Mouse (Mus musculus) heart, embryonic 12.5 days (tissue): ENCODE results near the gene Pradc1. TPM values are rescaled to one million over a fixed set of nuclear protein-coding genes. Genes with fewer than 3 reads are reported as not detected.

Source experiments
- ATAC-seq: fragments of 200-750 bp; cut with Nextera tagmentation; 2 replicates; pipeline ENCODE4 v1.8.0; 2017; ENCODE audit warnings: moderate TSS enrichment, moderate library complexity; ENCODE audit not compliant: insufficient number of reproducible peaks, low FRiP score
- H3K27ac ChIP-seq: fragments of 300-500 bp; sonication (generic); 2 replicates; pipeline ENCODE4 v1.5.1; 2016; ENCODE audit warnings: mild to moderate bottlenecking, moderate library complexity; ENCODE audit not compliant: poor library complexity, severe bottlenecking
- H3K27me3 ChIP-seq: fragments of 300-500 bp; sonication (generic); replicated peaks from 2 replicates; pipeline ENCODE4 v1.6.1; 2016; ENCODE audit warnings: mild to moderate bottlenecking, moderate library complexity
- H3K36me3 ChIP-seq: fragments of 300-500 bp; sonication (generic); 2 replicates; pipeline ENCODE4 v1.6.1; 2016; ENCODE audit warnings: mild to moderate bottlenecking, moderate library complexity
- H3K4me1 ChIP-seq: fragments of 300-500 bp; sonication (generic); replicated peaks from 2 replicates; pipeline ENCODE4 v1.6.1; 2016; ENCODE audit warnings: mild to moderate bottlenecking
- H3K4me2 ChIP-seq: fragments of 300-500 bp; sonication (generic); 2 replicates; pipeline ENCODE4 v1.6.1; 2016; ENCODE audit warnings: mild to moderate bottlenecking, moderate library complexity
- H3K4me3 ChIP-seq: fragments of 300-500 bp; sonication (generic); 2 replicates; pipeline ENCODE4 v1.5.1; 2016; ENCODE audit warnings: mild to moderate bottlenecking
- H3K9ac ChIP-seq: fragments of 300-500 bp; sonication (generic); 2 replicates; pipeline ENCODE4 v1.6.1; 2016; ENCODE audit warnings: mild to moderate bottlenecking, moderate library complexity
- H3K9me3 ChIP-seq: fragments of 300-500 bp; sonication (generic); replicated peaks from 2 replicates; pipeline ENCODE4 v1.6.1; 2016; ENCODE audit warnings: mild to moderate bottlenecking, moderate library complexity
- WGBS: fragments of 180-500 bp; shearing (Covaris S2); methylation state at CpG from one replicate; pipeline ENCODE4 v1.1.7; 2016; 5-methylcytosine and 5-hydroxymethylcytosine counted together
- polyA plus RNA-seq: library from polyadenylated mRNA; unstranded; fragments of >200 nt; fragmentation: Nextera tagmentation; extraction: Ambion mirVana; gene quantifications from 2 replicates; pipeline ENCODE4 v1.2.1, GENCODE M21; 2016

Gene Pradc1
- polyA plus RNA-seq, 1 experiment from 2014 or later, result 37.1 TPM

- Histone ChIP-seq H3K27ac (no peak within 1 kb of the TSS), H3K9me3 (no peaks in the 10 kb centered on the region), H3K4me3 (peak within 1 kb of the TSS; percentile 88), H3K4me1 (0 out of 2 replicates have a peak, but pooled peaks cover 12% of the 10 kb centered on the region), H3K4me2 (peak within 1 kb of the TSS; percentile 79), H3K27me3 (peaks cover 17% of the 10 kb centered on the region), H3K9ac (peak within 1 kb of the TSS; percentile 89), H3K36me3 (no peaks in the 10 kb centered on the region)
- ATAC-seq, result peak; percentile 90
- under 1% methylated on average over 39 of the region's 39 CpGs for WGBS
Measured at GRCm38 (mm10) chr6:85431842-85432431, 19.8 kb downstream of the Pradc1 start, which contains the start of gene Smyd5. Gene Smyd5 (plus strand): TSS chr6:85431989.

GRCm38 (mm10) chr6:85431274-85431841 lies 20.4 kb downstream of the Pradc1 start:
- H3K4me3 ChIP-seq, result peak overlapping the region; percentile 88
- no peaks in the 10 kb centered on the region for H3K9me3 ChIP-seq
- H3K4me2 ChIP-seq, result peak overlapping the region; percentile 79
- H3K27me3 ChIP-seq, result peaks cover 21% of the 10 kb centered on the region
- 0 out of 2 replicates have a peak, but pooled peaks have one; percentile 33 for ATAC-seq
- H3K27ac ChIP-seq, result no peak overlapping the region
- H3K4me1 ChIP-seq, result 0 out of 2 replicates have a peak, but pooled peaks cover 10% of the 10 kb centered on the region
- no peaks in the 10 kb centered on the region for H3K36me3 ChIP-seq
- peak overlapping the region; percentile 89 for H3K9ac ChIP-seq
- WGBS, result 48% methylated on average over 8 of the region's 8 CpGs

GRCm38 (mm10) chr6:85423836-85424379 lies 27.9 kb downstream of the Pradc1 start, which contains the start of gene Noto:
Gene Noto (plus strand): TSS chr6:85423886.
- peak within 1 kb of the TSS; percentile 52 for H3K4me2 ChIP-seq

DNA sequence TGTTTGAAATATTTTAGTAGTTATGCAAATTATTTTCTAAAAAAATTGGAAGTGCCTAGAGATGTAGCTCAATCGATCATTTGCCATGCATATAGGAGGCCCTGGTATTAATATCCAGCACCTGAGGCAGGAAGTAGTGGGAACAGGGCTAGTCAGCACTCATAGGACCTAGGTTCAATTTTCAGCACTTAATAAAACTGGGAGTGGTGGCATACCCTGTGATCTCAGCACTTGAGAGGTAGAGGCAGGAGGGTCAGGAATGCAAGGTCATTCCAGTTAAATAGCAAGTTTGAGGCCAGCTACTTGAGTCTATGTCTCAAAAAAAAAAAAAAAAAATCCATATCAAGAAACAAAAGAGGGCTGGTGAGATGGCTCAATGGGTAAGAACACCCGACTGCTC lies 32.6 kb downstream of the Pradc1 start:
- Histone ChIP-seq H3K4me2 (no peak overlapping the region), H3K36me3 (no peaks in the 10 kb centered on the region), H3K4me1 (peaks cover 7% of the 10 kb centered on the region; the same call in 1 of the 2 replicates), H3K27me3 (peaks cover 50% of the 10 kb centered on the region), H3K9me3 (no peaks in the 10 kb centered on the region), H3K4me3 (no peak overlapping the region), H3K9ac (no peak overlapping the region), H3K27ac (no peak overlapping the region)
- no peak for ATAC-seq
- WGBS, result 85% methylated on average over 2 of the region's 2 CpGs

More at GRCm38 (mm10) chr6:85423836-85424379, 27.9 kb downstream of the Pradc1 start, which contains the start of gene Noto:
- H3K36me3 ChIP-seq, result no peaks in the 10 kb centered on the region
- H3K9me3 ChIP-seq, result no peaks in the 10 kb centered on the region
- H3K4me3 ChIP-seq, result peak within 1 kb of the TSS; percentile 19
- no peak within 1 kb of the TSS for H3K9ac ChIP-seq
- peaks cover 8% of the 10 kb centered on the region; the same call in 1 of the 2 replicates for H3K4me1 ChIP-seq
- 12% methylated on average over 28 of the region's 28 CpGs for WGBS
- ATAC-seq, result no peak
- H3K27me3 ChIP-seq, result peaks cover 64% of the 10 kb centered on the region
- H3K27ac ChIP-seq, result no peak within 1 kb of the TSS

- Histone ChIP-seq H3K9ac (no peak overlapping the region), H3K27me3 (peaks cover 30% of the 10 kb centered on the region)
Measured at GRCm38 (mm10) chr6:85415829-85416228, 35.9 kb downstream of the Pradc1 start.

DNA sequence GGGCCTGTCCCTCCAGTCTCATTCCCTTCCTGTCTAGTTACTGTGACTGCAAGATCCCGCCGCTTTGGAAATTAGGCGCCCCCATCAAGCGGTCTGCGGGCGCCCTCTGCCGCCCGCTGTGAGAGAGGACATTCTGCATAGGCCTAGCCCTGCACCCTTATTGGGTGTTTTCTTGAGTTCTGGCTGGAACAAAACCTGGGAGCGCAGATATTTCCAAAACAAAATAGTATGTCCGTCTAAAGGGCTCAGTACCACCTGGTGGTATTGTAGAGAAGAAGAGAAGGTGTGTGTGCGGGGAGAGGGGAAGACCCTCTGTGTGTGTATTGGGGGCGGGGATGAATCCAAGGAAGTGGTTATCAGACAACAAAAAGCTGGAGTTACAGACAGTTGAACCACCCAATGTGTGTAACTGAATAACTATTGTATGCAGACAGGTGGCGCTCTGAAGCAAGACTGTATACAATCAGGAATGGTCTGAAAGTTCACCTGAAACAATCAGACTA lies 40.9 kb downstream of the Pradc1 start:
- H3K27me3 ChIP-seq, result peaks cover 65% of the 10 kb centered on the region
- peak; percentile 55; the same call in 1 of the 2 replicates for ATAC-seq
- H3K4me3 ChIP-seq, result no peak overlapping the region
- no peak overlapping the region for H3K9ac ChIP-seq
- 10% methylated on average over 13 of the region's 13 CpGs for WGBS
- no peak overlapping the region for H3K4me2 ChIP-seq
- H3K36me3 ChIP-seq, result no peaks in the 10 kb centered on the region
- H3K4me1 ChIP-seq, result peaks cover 6% of the 10 kb centered on the region
- H3K27ac ChIP-seq, result no peak overlapping the region
- no peaks in the 10 kb centered on the region for H3K9me3 ChIP-seq

More at GRCm38 (mm10) chr6:85415829-85416228, 35.9 kb downstream of the Pradc1 start:
- H3K36me3 ChIP-seq, result no peaks in the 10 kb centered on the region
- H3K27ac ChIP-seq, result no peak overlapping the region
- H3K4me1 ChIP-seq, result no peaks in the 10 kb centered on the region
- no peak overlapping the region for H3K4me2 ChIP-seq
- 51% methylated on average over 3 of the region's 3 CpGs for WGBS
- H3K4me3 ChIP-seq, result no peak overlapping the region
- no peak for ATAC-seq
- H3K9me3 ChIP-seq, result no peaks in the 10 kb centered on the region

GRCm38 (mm10) chr6:85409003-85409402 lies 42.8 kb downstream of the Pradc1 start:
- H3K27me3 ChIP-seq, result peaks cover 59% of the 10 kb centered on the region
- H3K4me3 ChIP-seq, result peak overlapping the region; percentile 38
- peak overlapping the region; percentile 61 for H3K4me2 ChIP-seq
- ATAC-seq, result no peak
- WGBS, result 2% methylated on average over 31 of the region's 31 CpGs
- peaks cover 6% of the 10 kb centered on the region for H3K4me1 ChIP-seq
- no peaks in the 10 kb centered on the region for H3K36me3 ChIP-seq
- H3K9me3 ChIP-seq, result no peaks in the 10 kb centered on the region
- peak overlapping the region; percentile 37; the same call in 1 of the 2 replicates for H3K9ac ChIP-seq
- no peak overlapping the region for H3K27ac ChIP-seq

- Histone ChIP-seq H3K4me3 (no peak overlapping the region), H3K4me1 (no peaks in the 10 kb centered on the region), H3K27me3 (peaks cover 29% of the 10 kb centered on the region), H3K9ac (no peak overlapping the region), H3K36me3 (no peaks in the 10 kb centered on the region), H3K9me3 (no peaks in the 10 kb centered on the region), H3K27ac (no peak overlapping the region), H3K4me2 (no peak overlapping the region)
- ATAC-seq, result no peak
- WGBS, result 75% methylated on average over 10 of the region's 10 CpGs
Measured at GRCm38 (mm10) chr6:85403039-85403438, 48.7 kb downstream of the Pradc1 start.

- H3K4me2 ChIP-seq, result no peak overlapping the region
- peaks cover 25% of the 10 kb centered on the region for H3K27me3 ChIP-seq
- no peaks in the 10 kb centered on the region for H3K4me1 ChIP-seq
- H3K27ac ChIP-seq, result no peak overlapping the region
- H3K9ac ChIP-seq, result no peak overlapping the region
- no peak for ATAC-seq
- H3K4me3 ChIP-seq, result no peak overlapping the region
- WGBS, result 41% methylated on average over 2 of the region's 2 CpGs
- H3K9me3 ChIP-seq, result no peaks in the 10 kb centered on the region
- H3K36me3 ChIP-seq, result no peaks in the 10 kb centered on the region
Measured at GRCm38 (mm10) chr6:85402613-85403012, 49.2 kb downstream of the Pradc1 start.

- H3K4me3 ChIP-seq, result no peak overlapping the region
- no peak overlapping the region for H3K9ac ChIP-seq
- H3K9me3 ChIP-seq, result peaks cover 4% of the 10 kb centered on the region; the same call in 1 of the 2 replicates
- H3K4me1 ChIP-seq, result no peaks in the 10 kb centered on the region
- H3K4me2 ChIP-seq, result no peak overlapping the region
- ATAC-seq, result no peak
- H3K27ac ChIP-seq, result no peak overlapping the region
- H3K36me3 ChIP-seq, result no peaks in the 10 kb centered on the region
- no peaks in the 10 kb centered on the region for H3K27me3 ChIP-seq
- WGBS, result 24% methylated on average over 5 of the region's 5 CpGs
Measured at GRCm38 (mm10) chr6:85399715-85400114, 52.1 kb downstream of the Pradc1 start.

- peaks cover 4% of the 10 kb centered on the region; the same call in 1 of the 2 replicates for H3K9me3 ChIP-seq
- no peak overlapping the region for H3K4me2 ChIP-seq
- no peak for ATAC-seq
- H3K27me3 ChIP-seq, result peaks cover 3% of the 10 kb centered on the region; the same call in 1 of the 2 replicates
- H3K36me3 ChIP-seq, result no peaks in the 10 kb centered on the region
- no peak overlapping the region for H3K4me3 ChIP-seq
- H3K27ac ChIP-seq, result no peak overlapping the region
- H3K9ac ChIP-seq, result no peak overlapping the region
- H3K4me1 ChIP-seq, result no peaks in the 10 kb centered on the region
- whole genome bisulfite sequencing, result 21% methylated on average over 1 of the region's 1 CpGs
Measured at GRCm38 (mm10) chr6:85397165-85397564, 54.6 kb downstream of the Pradc1 start.
